Mouse (Mus musculus) embryonic stem cell, embryonic (primary cell): ENCODE results near the gene Dand5.

Source experiments
- CTCF ChIA-PET, 4 experiments: fragments of 300-600 bp in 2 of 4; fragments of 350-600 bp in 2 of 4; sonication (Branson Sonifier 250); formaldehyde crosslinking; loops; one replicate each; lab custom pipeline; 2022; ENCODE audit warnings: inconsistent platforms in 2 of 4; lab: Charles Lee
- POLR2A ChIA-PET, 4 experiments: fragments of 300-600 bp in 2 of 4; fragments of 350-600 bp in 2 of 4; sonication (Branson Sonifier 250); formaldehyde crosslinking; loops; one replicate each; lab custom pipeline; 2022; ENCODE audit warnings: antibody characterized with exemption in 4 of 4, inconsistent platforms in 1 of 4; lab: Charles Lee

Dand5 gene

DNA sequence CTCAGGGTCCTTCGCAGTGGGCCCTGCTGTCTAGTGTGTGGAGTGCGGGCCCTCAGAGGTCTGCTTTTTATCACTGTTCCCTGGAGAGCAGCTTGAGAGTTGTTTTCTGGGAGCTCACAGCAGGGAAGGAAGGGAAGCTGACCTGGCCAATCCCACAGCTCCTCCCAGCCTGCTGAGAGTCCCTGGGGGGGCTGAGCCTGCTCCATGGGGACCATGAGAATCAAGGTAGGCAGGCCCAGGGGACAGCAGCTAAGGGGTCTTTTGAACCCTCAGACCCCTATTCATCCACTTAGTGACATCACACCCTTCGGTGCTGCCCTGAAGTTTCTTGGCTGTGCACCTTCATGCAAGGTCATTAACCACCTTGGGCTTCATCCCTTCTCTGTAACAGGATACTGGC is at the start of gene Dand5:
Dand5 (minus strand) TSS at position 101 of the 400 bp plus-strand sequence.
- POLR2A ChIA-PET = interaction anchor here in 3 of 4 experiments (0.9 to 19.4 kb wide), 18 partner anchors 10 to 160 kb away, joined by 3 to 359 read pairs (median 4); partner anchors contain the start of genes Calr (in 2 of the 3), Farsa (in 1 of the 3), Ier2 (in 1 of the 3) and Nacc1 (in 1 of the 3)
- CTCF ChIA-PET = interaction anchor here (0.7 to 6.5 kb wide), 21 partner anchors 9 to 257 kb away, joined by 3 to 78 read pairs (median 5); partner anchors contain the start of gene Rad23a (in 1 of the 4)

DNA sequence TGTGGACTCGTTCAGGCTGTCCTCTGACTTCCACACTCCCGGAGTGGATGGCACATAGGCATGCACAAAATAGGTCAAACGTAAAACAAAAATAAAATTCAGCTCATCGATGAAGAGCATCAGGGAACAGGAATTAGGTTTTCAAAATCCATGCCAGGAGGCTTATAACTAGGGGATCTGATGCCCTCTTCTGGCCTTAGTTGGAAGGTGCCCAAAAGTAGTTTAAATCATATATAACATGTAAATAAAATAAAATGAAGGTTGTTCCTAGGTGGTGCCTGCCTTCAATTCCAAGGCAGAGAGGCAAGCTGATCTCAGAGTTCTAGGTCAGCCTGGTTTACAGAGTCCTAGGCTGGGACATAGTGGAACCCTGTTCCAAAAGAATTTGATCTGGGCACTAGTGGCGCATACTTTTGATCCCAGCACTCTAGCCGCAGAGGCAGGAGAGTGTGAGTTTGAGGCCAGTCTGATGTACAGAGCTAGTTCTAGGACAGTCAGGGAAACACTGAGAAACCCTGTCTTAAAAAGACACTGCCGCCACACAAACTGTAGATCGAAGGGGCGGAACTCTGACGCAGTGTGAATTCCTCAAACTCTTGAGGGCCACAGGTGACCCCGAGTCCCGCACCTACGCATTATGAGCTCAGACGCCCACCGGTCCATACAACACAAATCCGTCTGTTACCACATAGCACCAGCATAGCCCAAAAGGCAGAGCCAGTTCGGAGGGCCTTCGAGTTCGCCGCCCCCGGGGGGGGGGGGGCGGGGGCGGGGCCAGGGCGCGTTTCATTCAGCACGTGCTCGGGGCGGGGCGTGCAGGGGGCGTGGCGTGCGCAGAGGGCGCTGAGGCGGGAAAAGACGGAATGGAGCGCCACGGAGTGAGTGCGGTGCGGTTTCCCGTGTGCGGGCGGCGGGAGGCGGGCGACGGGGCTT is 49.0 kb upstream of the Dand5 start, which contains the start of gene Syce2:
Syce2 (plus strand) TSS at position 736 of the 933 bp plus-strand sequence.
- ChIA-PET CTCF (interaction anchor here in 3 of 4 experiments (0.6 to 2.7 kb wide), 18 partner anchors 8 to 508 kb away, joined by 3 to 18 read pairs (median 4); partner anchors contain the start of genes Farsa (in 1 of the 3), Gcdh (in 1 of the 3), Klf1 (in 1 of the 3) and Rad23a (in 1 of the 3)), POLR2A (interaction anchor here (0.7 to 23.0 kb wide), 58 partner anchors 7 to 1785 kb away, joined by 3 to 705 read pairs (median 5); partner anchors contain the start of genes Calr (in 4 of the 4), Farsa (in 4 of the 4), Gcdh (in 3 of the 4) and Rad23a (in 3 of the 4))

DNA sequence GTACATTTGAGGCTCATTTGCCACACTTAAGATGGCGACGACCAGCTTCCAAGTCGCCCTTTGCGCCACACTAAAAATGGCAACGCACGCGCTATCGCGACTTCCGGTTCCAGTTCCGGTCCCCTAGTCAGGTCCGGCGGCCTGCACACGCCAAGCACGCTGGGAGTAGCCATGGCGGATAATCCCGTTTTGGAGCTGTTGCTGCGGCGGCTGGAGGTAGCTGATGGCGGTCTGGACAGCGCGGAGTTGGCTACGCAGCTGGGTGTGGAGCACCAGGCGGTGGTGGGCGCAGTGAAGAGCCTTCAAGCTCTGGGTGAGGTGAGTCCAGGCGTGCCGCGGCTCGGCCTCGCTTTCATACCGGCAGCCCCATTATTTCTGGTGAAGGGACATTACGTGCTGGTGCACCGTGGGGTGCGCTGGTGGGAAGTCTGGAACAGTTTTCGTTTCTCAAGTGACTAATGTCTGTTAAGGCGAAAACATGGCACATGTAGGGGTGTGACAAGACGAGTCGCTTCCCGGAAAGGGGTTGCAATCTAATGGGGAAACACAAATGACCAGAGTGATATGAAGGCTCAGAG is 34.3 kb upstream of the Dand5 start, which contains the start of gene Farsa:
Farsa (plus strand) TSS at position 126 of the 578 bp plus-strand sequence.
- POLR2A ChIA-PET = interaction anchor here (0.6 to 23.0 kb wide), 69 partner anchors 10 to 587 kb away, joined by 3 to 705 read pairs (median 4); partner anchors contain the start of genes Calr (in 4 of the 4), Rad23a (in 4 of the 4), Syce2 (in 4 of the 4) and Tnpo2 (in 3 of the 4)

DNA sequence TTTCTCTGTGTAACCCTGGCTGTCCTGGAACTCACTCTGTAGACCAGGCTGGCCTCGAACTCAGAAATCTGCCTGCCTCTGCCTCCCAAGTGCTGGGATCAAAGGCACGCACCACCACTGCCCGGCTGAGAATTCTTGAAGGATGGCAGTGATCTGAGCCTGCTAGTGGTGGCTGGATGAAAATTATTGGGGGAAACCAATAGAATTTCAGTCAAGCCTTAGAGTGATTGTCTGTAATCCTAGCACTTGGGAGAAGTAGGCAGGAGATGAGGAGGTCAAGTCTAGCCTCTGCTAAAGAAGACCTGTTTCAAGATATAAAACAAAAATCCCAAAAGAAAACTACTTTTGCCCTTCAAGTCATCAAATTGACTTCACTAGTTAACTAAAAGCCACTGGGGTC is 33.8 kb upstream of the Dand5 start:
- CTCF ChIA-PET = interaction anchor here in 3 of 4 experiments (0.6 to 1.8 kb wide), 8 partner anchors 9 to 140 kb away, joined by 3 to 9 read pairs (median 4); partner anchors contain the start of genes Calr (in 1 of the 3) and Dnase2a (in 1 of the 3)
- POLR2A ChIA-PET = interaction anchor here (0.6 to 23.0 kb wide), 59 partner anchors 9 to 586 kb away, joined by 3 to 705 read pairs (median 5); partner anchors contain the start of genes Calr (in 4 of the 4), Rad23a (in 4 of the 4), Syce2 (in 4 of the 4) and Tnpo2 (in 3 of the 4)

More for the DNA sequence above, 34.3 kb upstream of the Dand5 start, which contains the start of gene Farsa:
- CTCF ChIA-PET = interaction anchor here in 3 of 4 experiments (0.6 to 1.8 kb wide), 11 partner anchors 10 to 180 kb away, joined by 3 to 9 read pairs (median 3); partner anchors contain the start of genes Calr (in 1 of the 3), Dnase2a (in 1 of the 3), Syce2 (in 1 of the 3) and Tnpo2 (in 1 of the 3)

DNA sequence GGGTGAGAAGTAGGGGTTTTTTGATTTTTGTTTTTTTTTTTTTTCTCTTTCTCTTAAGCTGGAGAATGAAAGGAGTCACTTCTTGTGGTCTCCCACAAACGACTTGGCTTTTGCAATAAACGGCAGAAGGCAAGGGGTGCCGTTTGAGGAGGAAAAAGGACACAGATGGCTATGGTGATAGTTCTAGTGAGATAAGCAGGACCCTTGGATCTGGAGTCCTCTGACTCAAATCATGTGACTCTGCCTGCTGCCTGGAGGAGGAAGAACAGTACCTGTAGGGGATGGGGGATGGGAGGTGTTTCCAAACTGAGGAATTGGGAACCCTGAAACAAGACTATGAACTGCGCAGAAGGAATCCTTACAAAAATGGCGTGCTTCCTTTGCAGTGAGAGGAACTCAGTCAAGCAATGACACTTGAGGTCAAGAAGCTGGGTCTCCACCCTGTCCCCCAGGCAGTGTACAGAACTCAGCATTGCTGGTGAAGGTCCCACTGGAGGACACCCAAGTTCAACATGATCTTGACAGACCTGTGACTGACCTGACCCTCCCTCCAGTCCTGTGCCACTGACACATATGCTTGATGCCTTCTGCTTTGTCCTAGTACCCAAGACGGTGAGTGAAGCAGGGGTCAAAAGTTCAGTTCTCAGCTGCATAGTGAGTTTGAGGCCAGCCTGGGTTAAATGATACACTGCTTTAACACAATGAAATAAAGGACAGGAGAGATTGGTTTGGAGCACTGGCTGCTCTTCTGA is 25.2 kb upstream of the Dand5 start:
- POLR2A ChIA-PET = interaction anchor here (0.5 to 26.4 kb wide), 117 partner anchors 9 to 828 kb away, joined by 3 to 705 read pairs (median 7); partner anchors contain the start of genes Farsa (in 4 of the 4), Syce2 (in 4 of the 4), Gcdh (in 3 of the 4) and Dand5 (in 2 of the 4)
- CTCF ChIA-PET = interaction anchor here in 3 of 4 experiments (0.6 to 3.0 kb wide), 6 partner anchors 9 to 142 kb away, joined by 3 to 9 read pairs (median 5); partner anchors contain the start of genes Farsa (in 1 of the 3) and Syce2 (in 1 of the 3)

DNA sequence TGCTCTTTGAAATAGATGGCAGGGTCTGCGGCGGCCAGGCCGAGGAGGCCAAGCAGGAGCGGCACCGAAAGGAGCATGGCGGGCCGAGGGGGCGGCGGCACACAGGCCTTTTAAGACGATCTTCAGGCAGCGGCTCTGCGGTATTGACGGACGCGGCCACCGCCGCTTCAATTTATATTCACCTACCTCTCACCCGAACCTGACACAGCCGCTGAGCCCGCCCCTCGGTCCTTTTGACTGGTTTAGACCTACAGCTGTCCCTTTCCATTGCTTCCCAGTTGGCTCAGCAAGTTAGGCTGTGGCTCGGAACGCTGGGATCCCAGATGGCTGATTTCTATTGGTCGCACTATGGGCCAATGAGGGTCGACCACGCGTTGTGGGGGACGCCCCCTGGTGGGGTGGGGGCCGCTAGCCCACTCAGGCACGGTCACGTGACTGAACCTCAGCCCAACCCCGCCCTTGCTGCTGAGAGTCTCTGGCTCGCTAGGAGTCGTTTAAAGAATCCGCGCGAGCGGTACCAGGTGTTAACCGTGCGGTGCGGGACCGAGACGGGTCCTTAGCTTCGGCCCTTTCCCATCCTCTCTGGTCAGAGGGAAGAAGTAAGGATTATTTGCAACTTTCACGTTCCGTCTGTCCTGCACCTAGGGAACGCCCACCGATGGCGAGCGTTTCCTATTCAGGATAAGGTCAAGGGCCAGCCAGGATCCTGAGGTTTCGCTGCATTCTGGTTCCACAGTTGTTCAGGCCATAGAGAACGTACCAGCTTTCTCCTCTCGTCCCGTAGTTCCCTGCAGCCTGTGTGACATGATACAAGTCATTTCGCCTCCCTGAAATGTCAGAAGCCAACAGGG is 24.3 kb upstream of the Dand5 start, which contains the start of gene Calr:
Calr (minus strand) TSS at position 213 of the 851 bp plus-strand sequence.
- CTCF ChIA-PET = interaction anchor here (0.6 to 3.0 kb wide), 10 partner anchors 10 to 160 kb away, joined by 3 to 9 read pairs (median 4); partner anchors contain the start of genes Farsa (in 1 of the 4) and Nacc1 (in 1 of the 4)
- POLR2A ChIA-PET = interaction anchor here (0.5 to 26.4 kb wide), 185 partner anchors 8 to 781 kb away, joined by 3 to 705 read pairs (median 5); partner anchors contain the start of genes Farsa (in 4 of the 4), Syce2 (in 4 of the 4), Dhps (in 3 of the 4) and Dnase2a (in 3 of the 4)

DNA sequence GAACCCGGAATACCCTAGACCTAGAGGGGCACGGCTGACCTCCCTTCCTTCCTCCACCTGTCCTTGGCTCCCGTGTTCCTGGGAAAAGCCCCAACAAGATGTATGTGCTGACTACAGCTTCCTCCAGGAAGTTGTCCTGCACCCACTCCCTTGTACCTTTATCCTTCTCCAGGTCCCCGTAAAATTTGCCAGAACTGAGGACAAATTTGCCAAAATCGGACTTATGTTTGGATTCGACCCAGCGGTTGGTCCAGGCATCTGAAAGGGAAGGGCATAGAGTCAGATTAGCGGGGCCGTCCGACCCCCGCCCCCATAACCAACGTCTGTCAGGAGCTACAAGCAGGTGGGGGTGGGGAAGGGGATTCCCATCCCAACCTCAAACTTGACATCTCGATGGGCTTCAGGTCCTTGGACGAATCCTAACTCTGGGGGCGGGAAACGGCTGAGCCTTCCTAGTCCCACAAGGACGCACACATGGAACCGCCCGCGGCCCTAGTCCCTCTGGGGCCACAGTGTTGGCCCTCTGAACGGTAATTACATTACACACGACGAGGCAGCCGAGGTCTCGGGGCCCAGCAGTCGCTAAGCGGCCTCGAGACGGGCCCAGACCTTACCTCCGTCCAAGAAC is 23.6 kb upstream of the Dand5 start:
- ChIA-PET POLR2A (interaction anchor here (0.6 to 26.4 kb wide), 142 partner anchors 8 to 780 kb away, joined by 3 to 705 read pairs (median 6); partner anchors contain the start of genes Farsa (in 4 of the 4), Dhps (in 3 of the 4), Dnase2a (in 3 of the 4) and Gadd45gip1 (in 3 of the 4)), CTCF (interaction anchor here (0.5 to 3.0 kb wide), 9 partner anchors 11 to 159 kb away, joined by 3 to 9 read pairs (median 5); partner anchors contain the start of genes Farsa (in 1 of the 4) and Nacc1 (in 1 of the 4))

DNA sequence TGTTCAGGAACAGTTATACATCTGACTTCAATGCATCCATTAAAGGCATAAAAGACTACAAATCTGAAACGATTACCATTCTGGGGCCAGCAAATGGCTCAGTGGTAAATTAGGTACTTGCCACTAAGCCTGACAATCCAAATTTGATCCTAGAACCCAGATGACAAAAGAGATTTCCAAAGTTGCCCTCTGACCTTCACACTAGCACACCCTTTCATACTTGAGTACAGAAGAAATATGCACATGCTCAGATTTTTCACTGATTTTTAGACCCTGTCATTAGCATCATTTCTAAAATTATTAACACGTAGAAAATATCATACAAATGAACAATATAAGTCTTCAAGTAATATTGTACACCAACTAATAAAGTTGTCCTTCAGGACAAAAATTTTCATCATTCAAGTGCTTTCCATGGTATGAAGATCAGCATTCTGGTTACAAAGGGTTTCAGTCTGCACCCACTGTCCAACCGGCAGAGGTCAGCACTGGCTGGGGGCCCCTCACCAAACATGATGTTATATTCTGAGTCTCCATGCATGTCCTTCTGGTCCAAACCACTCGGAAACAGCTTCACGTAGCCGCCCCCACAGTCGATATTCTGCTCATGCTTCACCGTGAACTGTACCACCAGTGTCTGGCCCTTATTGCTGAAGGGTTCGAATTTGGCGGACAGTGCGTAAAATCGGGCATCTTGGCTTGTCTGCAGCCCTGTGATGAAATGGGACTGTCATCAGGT is 22.9 kb upstream of the Dand5 start:
- ChIA-PET CTCF (interaction anchor here in 3 of 4 experiments (0.5 to 3.0 kb wide), 4 partner anchors 12 to 108 kb away, joined by 3 to 9 read pairs (median 4); partner anchors contain the start of gene Farsa (in 1 of the 3)), POLR2A (interaction anchor here (0.6 to 26.4 kb wide), 72 partner anchors 10 to 344 kb away, joined by 3 to 705 read pairs (median 8); partner anchors contain the start of genes Farsa (in 3 of the 4), Gcdh (in 3 of the 4), Syce2 (in 3 of the 4) and Dand5 (in 2 of the 4))

DNA sequence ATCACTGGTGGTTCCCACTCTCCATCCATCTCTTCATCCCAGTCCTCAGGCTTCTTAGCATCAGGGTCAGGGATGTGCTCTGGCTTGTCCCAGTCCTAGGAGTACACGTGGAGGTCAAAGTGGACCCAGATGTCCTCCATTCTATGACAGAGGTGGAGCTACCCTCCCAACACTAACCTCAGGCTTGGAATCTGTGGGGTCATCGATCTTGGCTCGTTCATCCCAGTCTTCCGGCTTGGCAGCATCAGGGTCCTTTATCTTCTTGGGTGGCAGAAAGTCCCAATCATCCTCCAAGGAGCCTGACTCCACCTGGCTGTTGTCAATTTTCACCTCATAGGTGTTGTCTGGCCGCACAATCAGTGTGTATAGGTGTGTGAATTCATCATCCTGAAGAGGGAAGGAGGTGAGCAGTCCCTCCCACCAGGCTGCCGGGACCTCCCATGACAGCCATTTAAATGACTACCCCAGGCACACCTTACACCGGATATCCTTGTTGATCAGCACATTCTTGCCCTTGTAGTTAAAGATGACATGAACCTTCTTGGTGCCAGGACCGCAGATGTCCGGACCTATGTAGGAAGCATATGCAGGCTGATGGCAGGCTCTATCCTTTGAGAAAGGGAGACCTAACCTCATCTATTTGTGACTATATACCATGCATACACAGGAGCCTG is 21.9 kb upstream of the Dand5 start:
- POLR2A ChIA-PET = interaction anchor here in 3 of 4 experiments (0.6 to 26.4 kb wide), 18 partner anchors 9 to 238 kb away, joined by 3 to 705 read pairs (median 15); partner anchors contain the start of genes Farsa (in 3 of the 3), Syce2 (in 3 of the 3), Dand5 (in 2 of the 3) and Gadd45gip1 (in 2 of the 3)
- CTCF ChIA-PET = no interaction called here

DNA sequence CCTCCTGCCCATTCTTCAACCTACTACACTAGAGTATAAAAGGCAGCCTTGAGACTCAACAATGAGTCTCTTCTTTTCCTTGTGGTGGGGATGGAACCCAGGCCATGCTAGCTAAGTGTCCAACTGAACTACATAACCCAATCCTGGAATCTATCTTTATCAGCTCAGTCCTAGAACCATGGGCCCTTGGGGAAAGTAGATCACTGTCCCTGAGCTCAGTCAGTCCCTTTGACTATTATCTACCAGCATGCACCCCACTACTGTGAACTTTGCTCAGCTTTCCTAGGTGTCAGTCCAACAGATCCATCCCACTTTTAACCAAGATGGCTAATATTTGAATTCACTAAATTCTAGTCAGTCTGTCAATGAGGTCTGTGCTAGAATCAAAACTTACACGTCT is 18.9 kb upstream of the Dand5 start:
- POLR2A ChIA-PET = interaction anchor here (0.6 to 26.4 kb wide), 46 partner anchors 9 to 775 kb away, joined by 3 to 705 read pairs (median 6); partner anchors contain the start of genes Farsa (in 4 of the 4), Syce2 (in 3 of the 4), Gcdh (in 2 of the 4) and Dand5 (in 1 of the 4)

DNA sequence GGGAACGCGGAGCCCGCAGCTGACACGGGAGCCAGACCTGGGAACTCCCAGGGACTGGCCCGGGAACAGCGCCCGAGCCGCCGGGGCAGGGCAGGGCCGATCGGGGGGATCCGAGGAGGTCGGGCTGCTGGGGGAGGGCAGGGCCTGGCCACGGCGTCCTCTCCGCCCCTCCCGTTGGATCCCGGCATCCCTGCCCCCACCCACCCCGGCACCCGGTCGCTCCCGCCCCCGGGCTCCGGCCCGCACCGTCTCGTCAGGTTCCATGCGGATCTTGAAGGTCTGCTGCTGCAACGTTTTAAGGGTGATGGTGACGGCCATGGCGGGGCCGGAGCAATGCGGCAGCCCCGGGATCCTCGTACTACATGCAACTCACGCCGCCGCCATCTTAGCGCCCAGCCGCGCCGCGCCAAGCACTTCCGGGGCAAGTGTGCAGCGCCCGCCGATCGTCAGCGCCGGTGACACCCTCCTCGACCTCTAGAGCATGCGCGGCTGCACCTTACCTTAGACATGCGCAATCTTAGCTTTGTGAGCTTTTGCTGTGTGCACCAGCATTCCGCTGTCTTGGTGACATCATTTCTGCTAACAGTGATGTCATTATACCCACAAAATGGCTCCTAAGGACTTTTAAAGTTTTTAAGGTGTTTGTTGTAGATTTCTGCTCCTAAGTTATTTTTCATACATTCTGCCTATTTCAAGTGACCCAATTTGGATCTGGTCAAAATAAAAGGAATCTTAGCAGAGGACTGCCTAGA is 17.8 kb upstream of the Dand5 start, which contains the start of gene Rad23a:
Rad23a (minus strand) TSS at position 418 of the 752 bp plus-strand sequence.
- POLR2A ChIA-PET = interaction anchor here (0.6 to 26.4 kb wide), 63 partner anchors 6 to 774 kb away, joined by 3 to 705 read pairs (median 4); partner anchors contain the start of genes Farsa (in 4 of the 4), Gcdh (in 3 of the 4), Syce2 (in 3 of the 4) and Calr (in 1 of the 4)
- CTCF ChIA-PET = interaction anchor here in 3 of 4 experiments (0.7 to 1.7 kb wide), 9 partner anchors 18 to 153 kb away, joined by 3 to 9 read pairs (median 4); partner anchors contain the start of genes Dand5 (in 1 of the 3), Nacc1 (in 1 of the 3) and Syce2 (in 1 of the 3)

More for the DNA sequence above, 18.9 kb upstream of the Dand5 start:
- CTCF ChIA-PET = interaction anchor here in 2 of 4 experiments (0.9 to 1.7 kb wide), 6 partner anchors 19 to 154 kb away, joined by 3 to 9 read pairs (median 4); partner anchors contain the start of genes Dand5 (in 1 of the 2), Nacc1 (in 1 of the 2) and Syce2 (in 1 of the 2)
